Mouse (Mus musculus): ENCODE measurements around the gene Prr29. TPM values are rescaled to one million over a fixed set of nuclear protein-coding genes. Genes with fewer than 3 reads are reported as not detected.

Gene Prr29
- polyA plus RNA-seq, 1 experiment from 2014 or later: 0.25 TPM

- WGBS: 15% methylated on average over 11 of the region's 11 CpGs
- ATAC-seq (ENCODE audit: low FRiP score, low read depth): no peak
- Histone ChIP-seq H3K4me3 (no peak overlapping the region), H3K27me3 (no peaks in the 10 kb centered on the region; the same call in 1 of the 2 replicates), H3K27ac (no peak overlapping the region), H3K9me3 (0 out of 2 replicates have a peak, but pooled peaks cover 3% of the 10 kb centered on the region), H3K9ac (no peak overlapping the region), H3K4me2 (replicated peaks) (no peak overlapping the region), H3K36me3 (no peaks in the 10 kb centered on the region), H3K4me1 (peaks cover 8% of the 10 kb centered on the region; the same call in 1 of the 2 replicates)
Observed at GRCm38 (mm10) chr11:106364712-106365111, 560 bp upstream of the Prr29 start.

- ATAC-seq (ENCODE audit: low FRiP score, low read depth): no peak; the same call in 1 of the 2 replicates
- Histone ChIP-seq H3K36me3 (no peaks in the 10 kb centered on the region), H3K9me3 (0 out of 2 replicates have a peak, but pooled peaks cover 3% of the 10 kb centered on the region), H3K4me3 (no peak overlapping the region), H3K9ac (no peak overlapping the region), H3K27me3 (no peaks in the 10 kb centered on the region; the same call in 1 of the 2 replicates), H3K4me2 (replicated peaks) (no peak overlapping the region), H3K27ac (no peak overlapping the region), H3K4me1 (peaks cover 8% of the 10 kb centered on the region; the same call in 1 of the 2 replicates)
- 9% methylated on average over 3 of the region's 3 CpGs for WGBS
Observed at GRCm38 (mm10) chr11:106366316-106366715, 1.0 kb downstream of the Prr29 start.

GRCm38 (mm10) chr11:106373998-106374397 lies 8.7 kb downstream of the Prr29 start:
- H3K4me1 ChIP-seq: peaks cover 10% of the 10 kb centered on the region
- no peak overlapping the region for H3K9ac ChIP-seq
- H3K27me3 ChIP-seq: no peaks in the 10 kb centered on the region
- H3K9me3 ChIP-seq: no peaks in the 10 kb centered on the region
- H3K36me3 ChIP-seq: no peaks in the 10 kb centered on the region
- ATAC-seq (ENCODE audit: low FRiP score, low read depth): peak; percentile 69; the same call in 1 of the 2 replicates
- H3K4me3 ChIP-seq: no peak overlapping the region
- H3K27ac ChIP-seq: no peak overlapping the region
- H3K4me2 ChIP-seq (replicated peaks): no peak overlapping the region
- 50% methylated on average over 11 of the region's 11 CpGs for WGBS

- no peak overlapping the region for H3K4me3 ChIP-seq
- H3K4me2 ChIP-seq (replicated peaks): no peak overlapping the region
- no peak for ATAC-seq (ENCODE audit: low FRiP score, low read depth)
- no peaks in the 10 kb centered on the region for H3K9me3 ChIP-seq
- no peaks in the 10 kb centered on the region for H3K36me3 ChIP-seq
- peaks cover 10% of the 10 kb centered on the region for H3K4me1 ChIP-seq
- 49% methylated on average over 9 of the region's 9 CpGs for WGBS
- H3K27me3 ChIP-seq: no peaks in the 10 kb centered on the region
- H3K9ac ChIP-seq: no peak overlapping the region
- no peak overlapping the region for H3K27ac ChIP-seq
Observed at GRCm38 (mm10) chr11:106374559-106374958, 9.3 kb downstream of the Prr29 start.

GRCm38 (mm10) chr11:106374979-106375378 lies 9.7 kb downstream of the Prr29 start:
- Histone ChIP-seq H3K9me3 (no peaks in the 10 kb centered on the region), H3K36me3 (no peaks in the 10 kb centered on the region), H3K9ac (no peak overlapping the region), H3K4me3 (no peak overlapping the region), H3K4me2 (replicated peaks) (no peak overlapping the region), H3K27ac (no peak overlapping the region), H3K4me1 (peaks cover 10% of the 10 kb centered on the region), H3K27me3 (no peaks in the 10 kb centered on the region)
- no peak; the same call in 1 of the 2 replicates for ATAC-seq (ENCODE audit: low FRiP score, low read depth)
- 79% methylated on average over 5 of the region's 5 CpGs for WGBS

GRCm38 (mm10) chr11:106381011-106381410 lies 15.7 kb downstream of the Prr29 start:
- Histone ChIP-seq H3K9ac (no peak overlapping the region), H3K4me3 (no peak overlapping the region), H3K27me3 (no peaks in the 10 kb centered on the region), H3K9me3 (no peaks in the 10 kb centered on the region), H3K36me3 (no peaks in the 10 kb centered on the region), H3K4me2 (replicated peaks) (peak overlapping the region; percentile 9), H3K27ac (no peak overlapping the region), H3K4me1 (0 out of 2 replicates have a peak, but pooled peaks cover 2% of the 10 kb centered on the region)
- 86% methylated on average over 11 of the region's 11 CpGs for WGBS
- ATAC-seq (ENCODE audit: low FRiP score, low read depth): no peak

GRCm38 (mm10) chr11:106381883-106382282 lies 16.6 kb downstream of the Prr29 start:
- Histone ChIP-seq H3K4me3 (peak overlapping the region; percentile 12), H3K27ac (peak overlapping the region; percentile 4; the same call in 1 of the 2 replicates)
- no peak for ATAC-seq (ENCODE audit: low FRiP score, low read depth)

GRCm38 (mm10) chr11:106382424-106382823 lies 17.2 kb downstream of the Prr29 start:
- WGBS: 62% methylated on average over 5 of the region's 5 CpGs
- no peak overlapping the region for H3K4me2 ChIP-seq (replicated peaks)
- no peak overlapping the region for H3K9ac ChIP-seq
- no peaks in the 10 kb centered on the region for H3K36me3 ChIP-seq
- no peaks in the 10 kb centered on the region for H3K27me3 ChIP-seq
- H3K9me3 ChIP-seq: no peaks in the 10 kb centered on the region
- H3K4me1 ChIP-seq: 0 out of 2 replicates have a peak, but pooled peaks cover 2% of the 10 kb centered on the region
- H3K4me3 ChIP-seq: no peak overlapping the region
- H3K27ac ChIP-seq: peak overlapping the region; percentile 4; the same call in 1 of the 2 replicates
- no peak for ATAC-seq (ENCODE audit: low FRiP score, low read depth)

More at GRCm38 (mm10) chr11:106381883-106382282, 16.6 kb downstream of the Prr29 start:
- Histone ChIP-seq H3K36me3 (no peaks in the 10 kb centered on the region), H3K9me3 (no peaks in the 10 kb centered on the region), H3K9ac (no peak overlapping the region), H3K27me3 (no peaks in the 10 kb centered on the region), H3K4me1 (0 out of 2 replicates have a peak, but pooled peaks cover 2% of the 10 kb centered on the region), H3K4me2 (replicated peaks) (no peak overlapping the region)
- 84% methylated on average over 7 of the region's 7 CpGs for WGBS

GRCm38 (mm10) chr11:106383051-106383790 lies 17.9 kb downstream of the Prr29 start:
- Histone ChIP-seq H3K4me1 (0 out of 2 replicates have a peak, but pooled peaks cover 7% of the 10 kb centered on the region), H3K9me3 (no peaks in the 10 kb centered on the region), H3K4me2 (replicated peaks) (no peak overlapping the region), H3K36me3 (no peaks in the 10 kb centered on the region), H3K4me3 (no peak overlapping the region), H3K27ac (no peak overlapping the region), H3K9ac (no peak overlapping the region), H3K27me3 (no peaks in the 10 kb centered on the region)
- ATAC-seq (ENCODE audit: low FRiP score, low read depth): no peak
- WGBS: 80% methylated on average over 6 of the region's 6 CpGs

GRCm38 (mm10) chr11:106386409-106386808 lies 21.1 kb downstream of the Prr29 start:
- 88% methylated on average over 3 of the region's 3 CpGs for WGBS

GRCm38 (mm10) chr11:106387020-106387419 lies 21.7 kb downstream of the Prr29 start:
- Histone ChIP-seq H3K4me1 (peaks cover 19% of the 10 kb centered on the region), H3K9ac (no peak overlapping the region), H3K9me3 (no peaks in the 10 kb centered on the region), H3K27me3 (no peaks in the 10 kb centered on the region), H3K4me3 (no peak overlapping the region), H3K36me3 (no peaks in the 10 kb centered on the region), H3K4me2 (replicated peaks) (no peak overlapping the region), H3K27ac (no peak overlapping the region)
- ATAC-seq (ENCODE audit: low FRiP score, low read depth): no peak
- WGBS: 78% methylated on average over 6 of the region's 6 CpGs

More at GRCm38 (mm10) chr11:106386409-106386808, 21.1 kb downstream of the Prr29 start:
- Histone ChIP-seq H3K4me2 (replicated peaks) (no peak overlapping the region), H3K4me1 (peaks cover 19% of the 10 kb centered on the region), H3K27ac (no peak overlapping the region), H3K9ac (no peak overlapping the region), H3K4me3 (no peak overlapping the region), H3K36me3 (no peaks in the 10 kb centered on the region), H3K9me3 (no peaks in the 10 kb centered on the region), H3K27me3 (no peaks in the 10 kb centered on the region)
- ATAC-seq (ENCODE audit: low FRiP score, low read depth): no peak

GRCm38 (mm10) chr11:106387791-106388216 lies 22.5 kb downstream of the Prr29 start, which contains the start of gene Icam2:
Gene Icam2, minus strand, starts transcription at chr11:106388075.
- H3K27ac ChIP-seq: no peak within 1 kb of the TSS
- ATAC-seq (ENCODE audit: low FRiP score, low read depth): no peak
- WGBS: 56% methylated on average over 6 of the region's 6 CpGs
- peaks cover 16% of the 10 kb centered on the region for H3K4me1 ChIP-seq
- H3K4me2 ChIP-seq (replicated peaks): no peak within 1 kb of the TSS
- H3K27me3 ChIP-seq: no peaks in the 10 kb centered on the region
- no peak within 1 kb of the TSS for H3K9ac ChIP-seq
- H3K4me3 ChIP-seq: no peak within 1 kb of the TSS
- H3K36me3 ChIP-seq: no peaks in the 10 kb centered on the region
- no peaks in the 10 kb centered on the region for H3K9me3 ChIP-seq

Measured in limb, embryonic 13.5 days (tissue).